Mouse (Mus musculus): ENCODE data around the gene Olfr65. TPM values are rescaled to one million over a fixed set of nuclear protein-coding genes. Genes with fewer than 3 reads are reported as not detected.

Gene Olfr65
- not detected in 2 replicates for polyA plus RNA-seq (2015; fragmentation: Nextera tagmentation; extraction: Ambion mirVana)

GRCm38 (mm10) chr7:103903187-103903586 is at the start of gene Olfr65:
Gene Olfr65, plus strand, starts transcription at chr7:103903487.
- 55% methylated on average over 2 of the region's 2 CpGs for WGBS (ENCODE audit: insufficient replicate concordance)
- H3K4me1 ChIP-seq (replicated peaks), result 0 out of 2 replicates have a peak, but pooled peaks cover 4% of the 10 kb centered on the region
- H3K9ac ChIP-seq, result no peak within 1 kb of the TSS
- no peak within 1 kb of the TSS for H3K4me2 ChIP-seq
- no peaks in the 10 kb centered on the region for H3K9me3 ChIP-seq (replicated peaks)
- ATAC-seq (ENCODE audit: insufficient read depth), result no peak
- no peak within 1 kb of the TSS for H3K4me3 ChIP-seq (replicated peaks)
- H3K36me3 ChIP-seq (replicated peaks), result no peaks in the 10 kb centered on the region
- H3K27ac ChIP-seq (replicated peaks), result no peak within 1 kb of the TSS
- peaks cover 43% of the 10 kb centered on the region for H3K27me3 ChIP-seq

- no peaks in the 10 kb centered on the region for H3K27me3 ChIP-seq
- 29% methylated on average over 1 of the region's 1 CpGs for WGBS (ENCODE audit: insufficient replicate concordance)
- H3K36me3 ChIP-seq (replicated peaks), result no peaks in the 10 kb centered on the region
- H3K4me3 ChIP-seq (replicated peaks), result no peak overlapping the region
- peak overlapping the region; percentile 71 for H3K27ac ChIP-seq (replicated peaks)
- no peaks in the 10 kb centered on the region for H3K9me3 ChIP-seq (replicated peaks)
- H3K9ac ChIP-seq, result no peak overlapping the region
- no peak overlapping the region for H3K4me2 ChIP-seq
- peaks cover 48% of the 10 kb centered on the region for H3K4me1 ChIP-seq (replicated peaks)
- 0 out of 2 replicates have a peak, but pooled peaks have one; percentile 7 for ATAC-seq (ENCODE audit: insufficient read depth)
These were observed 48.6 kb upstream of the Olfr65 start for GRCm38 (mm10) chr7:103854669-103855068.

GRCm38 (mm10) chr7:103859076-103859475 is 44.2 kb upstream of the Olfr65 start:
- no peaks in the 10 kb centered on the region for H3K9me3 ChIP-seq (replicated peaks)
- H3K36me3 ChIP-seq (replicated peaks), result no peaks in the 10 kb centered on the region
- H3K27ac ChIP-seq (replicated peaks), result peak overlapping the region; percentile 95
- H3K4me2 ChIP-seq, result peak overlapping the region; percentile 51
- H3K27me3 ChIP-seq, result no peaks in the 10 kb centered on the region
- no peak overlapping the region for H3K4me3 ChIP-seq (replicated peaks)
- peak; percentile 88 for ATAC-seq (ENCODE audit: insufficient read depth)
- H3K9ac ChIP-seq, result peak overlapping the region; percentile 37
- WGBS (ENCODE audit: insufficient replicate concordance), result 8% methylated on average over 2 of the region's 2 CpGs
- peaks cover 60% of the 10 kb centered on the region for H3K4me1 ChIP-seq (replicated peaks)

GRCm38 (mm10) chr7:103860855-103861254 is 42.4 kb upstream of the Olfr65 start:
- Histone ChIP-seq H3K4me1 (replicated peaks) (peaks cover 57% of the 10 kb centered on the region), H3K9ac (peak overlapping the region; percentile 46), H3K9me3 (replicated peaks) (no peaks in the 10 kb centered on the region), H3K4me2 (peak overlapping the region; percentile 47), H3K4me3 (replicated peaks) (no peak overlapping the region), H3K27me3 (no peaks in the 10 kb centered on the region), H3K36me3 (replicated peaks) (no peaks in the 10 kb centered on the region), H3K27ac (replicated peaks) (peak overlapping the region; percentile 95)
- ATAC-seq (ENCODE audit: insufficient read depth), result peak; percentile 81
- WGBS (ENCODE audit: insufficient replicate concordance), result 0% methylated on average over 1 of the region's 1 CpGs

GRCm38 (mm10) chr7:103861531-103861930 is 41.8 kb upstream of the Olfr65 start:
- Histone ChIP-seq H3K4me1 (replicated peaks) (peaks cover 62% of the 10 kb centered on the region), H3K36me3 (replicated peaks) (no peaks in the 10 kb centered on the region), H3K9me3 (replicated peaks) (no peaks in the 10 kb centered on the region), H3K4me3 (replicated peaks) (no peak overlapping the region), H3K27ac (replicated peaks) (peak overlapping the region; percentile 95), H3K27me3 (no peaks in the 10 kb centered on the region), H3K9ac (peak overlapping the region; percentile 61), H3K4me2 (peak overlapping the region; percentile 47)
- no peak for ATAC-seq (ENCODE audit: insufficient read depth)
- WGBS (ENCODE audit: insufficient replicate concordance), result 44% methylated on average over 3 of the region's 3 CpGs

GRCm38 (mm10) chr7:103865716-103866115 is 37.6 kb upstream of the Olfr65 start:
- H3K4me1 ChIP-seq (replicated peaks), result peaks cover 69% of the 10 kb centered on the region
- H3K9me3 ChIP-seq (replicated peaks), result no peaks in the 10 kb centered on the region
- no peaks in the 10 kb centered on the region for H3K36me3 ChIP-seq (replicated peaks)
- peak overlapping the region; percentile 44 for H3K4me2 ChIP-seq
- H3K27me3 ChIP-seq, result no peaks in the 10 kb centered on the region
- H3K27ac ChIP-seq (replicated peaks), result peak overlapping the region; percentile 96
- peak; percentile 89 for ATAC-seq (ENCODE audit: insufficient read depth)
- peak overlapping the region; percentile 53 for H3K9ac ChIP-seq
- H3K4me3 ChIP-seq (replicated peaks), result peak overlapping the region; percentile 23

- ATAC-seq (ENCODE audit: insufficient read depth), result peak; percentile 87
- peaks cover 58% of the 10 kb centered on the region for H3K4me1 ChIP-seq (replicated peaks)
- H3K9ac ChIP-seq, result peak overlapping the region; percentile 68
- peak overlapping the region; percentile 32; the same call in 1 of the 2 replicates for H3K4me3 ChIP-seq (replicated peaks)
- H3K27me3 ChIP-seq, result no peaks in the 10 kb centered on the region
- H3K27ac ChIP-seq (replicated peaks), result peak overlapping the region; percentile 99
- H3K36me3 ChIP-seq (replicated peaks), result no peaks in the 10 kb centered on the region
- H3K4me2 ChIP-seq, result peak overlapping the region; percentile 59
- no peaks in the 10 kb centered on the region for H3K9me3 ChIP-seq (replicated peaks)
These were observed 32.6 kb upstream of the Olfr65 start for GRCm38 (mm10) chr7:103870667-103871066.

GRCm38 (mm10) chr7:103873064-103873463 is 30.2 kb upstream of the Olfr65 start:
- H3K36me3 ChIP-seq (replicated peaks), result no peaks in the 10 kb centered on the region
- H3K27me3 ChIP-seq, result no peaks in the 10 kb centered on the region
- peaks cover 60% of the 10 kb centered on the region for H3K4me1 ChIP-seq (replicated peaks)
- no peak overlapping the region for H3K4me3 ChIP-seq (replicated peaks)
- peak overlapping the region; percentile 48 for H3K9ac ChIP-seq
- no peaks in the 10 kb centered on the region for H3K9me3 ChIP-seq (replicated peaks)
- WGBS (ENCODE audit: insufficient replicate concordance), result 0% methylated on average over 1 of the region's 1 CpGs
- no peak for ATAC-seq (ENCODE audit: insufficient read depth)
- H3K27ac ChIP-seq (replicated peaks), result peak overlapping the region; percentile 92
- H3K4me2 ChIP-seq, result peak overlapping the region; percentile 48

GRCm38 (mm10) chr7:103874451-103874850 is 28.8 kb upstream of the Olfr65 start:
- WGBS (ENCODE audit: insufficient replicate concordance), result 17% methylated on average over 5 of the region's 5 CpGs
- H3K9ac ChIP-seq, result peak overlapping the region; percentile 40; the same call in 1 of the 2 replicates
- peaks cover 65% of the 10 kb centered on the region for H3K4me1 ChIP-seq (replicated peaks)
- ATAC-seq (ENCODE audit: insufficient read depth), result no peak
- peak overlapping the region; percentile 88 for H3K27ac ChIP-seq (replicated peaks)
- no peaks in the 10 kb centered on the region for H3K27me3 ChIP-seq
- H3K4me2 ChIP-seq, result peak overlapping the region; percentile 16; the same call in 1 of the 2 replicates
- no peak overlapping the region for H3K4me3 ChIP-seq (replicated peaks)
- H3K36me3 ChIP-seq (replicated peaks), result no peaks in the 10 kb centered on the region
- no peaks in the 10 kb centered on the region for H3K9me3 ChIP-seq (replicated peaks)

- 26% methylated on average over 2 of the region's 2 CpGs for WGBS (ENCODE audit: insufficient replicate concordance)
- Histone ChIP-seq H3K36me3 (replicated peaks) (no peaks in the 10 kb centered on the region), H3K9me3 (replicated peaks) (no peaks in the 10 kb centered on the region), H3K4me2 (no peak overlapping the region), H3K4me1 (replicated peaks) (peaks cover 53% of the 10 kb centered on the region), H3K4me3 (replicated peaks) (no peak overlapping the region), H3K27me3 (peaks cover 6% of the 10 kb centered on the region; the same call in 1 of the 2 replicates), H3K27ac (replicated peaks) (peak overlapping the region; percentile 87), H3K9ac (no peak overlapping the region)
- ATAC-seq (ENCODE audit: insufficient read depth), result peak; percentile 90
These were observed 26.2 kb upstream of the Olfr65 start for GRCm38 (mm10) chr7:103877093-103877492.

GRCm38 (mm10) chr7:103886152-103886551 is 17.1 kb upstream of the Olfr65 start, which contains the start of gene Olfr66:
Gene Olfr66, minus strand, starts transcription at chr7:103886252.
- Histone ChIP-seq H3K27ac (replicated peaks) (no peak within 1 kb of the TSS), H3K9ac (no peak within 1 kb of the TSS), H3K27me3 (peaks cover 9% of the 10 kb centered on the region), H3K4me1 (replicated peaks) (no peaks in the 10 kb centered on the region), H3K36me3 (replicated peaks) (no peaks in the 10 kb centered on the region), H3K4me2 (no peak within 1 kb of the TSS), H3K4me3 (replicated peaks) (no peak within 1 kb of the TSS), H3K9me3 (replicated peaks) (no peaks in the 10 kb centered on the region)
- ATAC-seq (ENCODE audit: insufficient read depth), result no peak

- ATAC-seq (ENCODE audit: insufficient read depth), result no peak
- H3K4me3 ChIP-seq (replicated peaks), result no peak within 1 kb of the TSS
- no peak within 1 kb of the TSS for H3K27ac ChIP-seq (replicated peaks)
- no peak within 1 kb of the TSS for H3K9ac ChIP-seq
- WGBS (ENCODE audit: insufficient replicate concordance), result 63% methylated on average over 1 of the region's 1 CpGs
- no peak within 1 kb of the TSS for H3K4me2 ChIP-seq
- no peaks in the 10 kb centered on the region for H3K36me3 ChIP-seq (replicated peaks)
- H3K9me3 ChIP-seq (replicated peaks), result no peaks in the 10 kb centered on the region
- peaks cover 24% of the 10 kb centered on the region for H3K27me3 ChIP-seq
- no peaks in the 10 kb centered on the region for H3K4me1 ChIP-seq (replicated peaks)
These were observed 8.9 kb upstream of the Olfr65 start, which contains the start of gene Olfr64 for GRCm38 (mm10) chr7:103894385-103894784. Gene Olfr64, minus strand, starts transcription at chr7:103894485.
